Mouse (Mus musculus): ENCODE measurements around the gene Ebf3. TPM values are rescaled to one million over a fixed set of nuclear protein-coding genes. Genes with fewer than 3 reads are reported as not detected.

The Ebf3 gene
- polyA plus RNA-seq, 1 experiment from 2014 or later = 22.4 TPM

DNA sequence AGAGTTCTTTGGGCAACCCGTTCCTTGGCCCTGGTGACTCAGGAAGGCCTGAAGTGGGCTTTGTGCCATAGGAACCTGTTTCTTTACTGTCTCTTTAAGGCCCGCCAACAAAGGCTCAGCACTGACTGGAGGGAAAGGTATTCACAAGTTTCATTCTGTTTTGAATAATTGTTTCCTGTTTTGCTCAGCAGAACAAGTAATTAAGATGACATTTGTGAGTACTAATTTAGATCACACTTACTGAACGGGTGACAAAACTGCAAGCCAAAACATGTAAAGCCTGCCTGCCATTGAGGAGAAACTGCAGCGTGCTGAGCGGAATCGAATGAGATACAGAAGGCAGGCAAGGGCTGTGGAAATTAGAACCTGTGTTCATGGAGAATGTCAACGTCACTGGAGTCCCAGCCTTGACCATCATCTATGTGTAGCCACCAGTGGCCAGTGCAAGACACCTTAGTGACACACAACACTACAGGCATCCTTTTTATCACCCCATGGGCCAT lies 121.4 kb downstream of the Ebf3 start:
- Histone ChIP-seq H3K4me2 (no peak overlapping the region), H3K9me3 (replicated peaks) (no peaks in the 10 kb centered on the region), H3K9ac (replicated peaks) (no peak overlapping the region), H3K27me3 (replicated peaks) (no peaks in the 10 kb centered on the region), H3K4me1 (peaks cover 15% of the 10 kb centered on the region), H3K36me3 (0 out of 2 replicates have a peak, but pooled peaks cover 8% of the 10 kb centered on the region), H3K4me3 (replicated peaks) (no peak overlapping the region), H3K27ac (replicated peaks) (peak overlapping the region; percentile 56)
- 73% methylated on average over 7 of the region's 7 CpGs for WGBS
- no peak for ATAC-seq (ENCODE audit: low FRiP score)

GRCm38 (mm10) chr7:137191889-137192288 lies 122.4 kb downstream of the Ebf3 start:
- peak overlapping the region; percentile 60; the same call in 1 of the 2 replicates for H3K27ac ChIP-seq (replicated peaks)

DNA sequence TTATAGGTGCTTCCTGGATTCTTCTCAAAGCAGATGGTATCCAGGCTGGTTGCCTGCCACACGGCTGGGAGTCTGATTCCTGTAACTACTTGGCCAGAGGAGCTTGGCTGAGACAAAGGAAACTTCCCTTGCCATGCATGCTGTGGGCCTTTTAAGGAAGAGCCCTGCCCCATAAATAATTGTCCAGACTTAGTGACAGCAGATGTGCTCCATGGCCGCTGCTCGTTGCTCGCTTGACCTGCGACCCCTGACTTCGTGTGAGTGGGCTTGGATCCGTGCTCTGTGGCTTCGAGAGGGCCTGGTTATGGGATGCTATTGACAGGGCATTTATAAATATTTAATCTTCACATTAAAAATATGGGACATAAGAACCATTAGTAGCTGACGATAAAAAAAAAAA lies 142.0 kb downstream of the Ebf3 start:
- H3K4me3 ChIP-seq (replicated peaks) = no peak overlapping the region
- no peaks in the 10 kb centered on the region for H3K9me3 ChIP-seq (replicated peaks)
- no peaks in the 10 kb centered on the region for H3K36me3 ChIP-seq
- no peak overlapping the region for H3K27ac ChIP-seq (replicated peaks)
- no peak overlapping the region for H3K9ac ChIP-seq (replicated peaks)
- H3K27me3 ChIP-seq (replicated peaks) = no peaks in the 10 kb centered on the region
- WGBS = 27% methylated on average over 9 of the region's 9 CpGs
- no peaks in the 10 kb centered on the region for H3K4me1 ChIP-seq
- no peak for ATAC-seq (ENCODE audit: low FRiP score)
- no peak overlapping the region for H3K4me2 ChIP-seq

More at GRCm38 (mm10) chr7:137191889-137192288, 122.4 kb downstream of the Ebf3 start:
- H3K4me2 ChIP-seq = no peak overlapping the region
- no peaks in the 10 kb centered on the region for H3K27me3 ChIP-seq (replicated peaks)
- H3K36me3 ChIP-seq = 0 out of 2 replicates have a peak, but pooled peaks cover 4% of the 10 kb centered on the region
- no peak overlapping the region for H3K9ac ChIP-seq (replicated peaks)
- 26% methylated on average over 12 of the region's 12 CpGs for WGBS
- no peaks in the 10 kb centered on the region for H3K9me3 ChIP-seq (replicated peaks)
- ATAC-seq (ENCODE audit: low FRiP score) = no peak
- peaks cover 15% of the 10 kb centered on the region for H3K4me1 ChIP-seq
- H3K4me3 ChIP-seq (replicated peaks) = no peak overlapping the region

- no peaks in the 10 kb centered on the region for H3K36me3 ChIP-seq
- H3K27ac ChIP-seq (replicated peaks) = no peak overlapping the region
- H3K9ac ChIP-seq (replicated peaks) = no peak overlapping the region
- H3K27me3 ChIP-seq (replicated peaks) = no peaks in the 10 kb centered on the region
- H3K4me3 ChIP-seq (replicated peaks) = no peak overlapping the region
- ATAC-seq (ENCODE audit: low FRiP score) = no peak
- no peak overlapping the region for H3K4me2 ChIP-seq
- H3K9me3 ChIP-seq (replicated peaks) = no peaks in the 10 kb centered on the region
- no peaks in the 10 kb centered on the region for H3K4me1 ChIP-seq
Measured at GRCm38 (mm10) chr7:137159086-137159485, 155.2 kb downstream of the Ebf3 start.

GRCm38 (mm10) chr7:137154623-137155022 lies 159.6 kb downstream of the Ebf3 start:
- Histone ChIP-seq H3K4me2 (no peak overlapping the region), H3K4me1 (peaks cover 2% of the 10 kb centered on the region; the same call in 1 of the 2 replicates), H3K9me3 (replicated peaks) (no peaks in the 10 kb centered on the region), H3K9ac (replicated peaks) (no peak overlapping the region), H3K27ac (replicated peaks) (no peak overlapping the region), H3K36me3 (no peaks in the 10 kb centered on the region), H3K4me3 (replicated peaks) (no peak overlapping the region), H3K27me3 (replicated peaks) (no peaks in the 10 kb centered on the region)
- WGBS = 72% methylated on average over 2 of the region's 2 CpGs
- ATAC-seq (ENCODE audit: low FRiP score) = no peak

GRCm38 (mm10) chr7:137151854-137152253 lies 162.4 kb downstream of the Ebf3 start:
- Histone ChIP-seq H3K4me2 (no peak overlapping the region), H3K9ac (replicated peaks) (no peak overlapping the region), H3K4me3 (replicated peaks) (no peak overlapping the region), H3K36me3 (no peaks in the 10 kb centered on the region), H3K27ac (replicated peaks) (no peak overlapping the region), H3K27me3 (replicated peaks) (no peaks in the 10 kb centered on the region), H3K4me1 (peaks cover 29% of the 10 kb centered on the region), H3K9me3 (replicated peaks) (no peaks in the 10 kb centered on the region)
- WGBS = 89% methylated on average over 2 of the region's 2 CpGs
- ATAC-seq (ENCODE audit: low FRiP score) = no peak

DNA sequence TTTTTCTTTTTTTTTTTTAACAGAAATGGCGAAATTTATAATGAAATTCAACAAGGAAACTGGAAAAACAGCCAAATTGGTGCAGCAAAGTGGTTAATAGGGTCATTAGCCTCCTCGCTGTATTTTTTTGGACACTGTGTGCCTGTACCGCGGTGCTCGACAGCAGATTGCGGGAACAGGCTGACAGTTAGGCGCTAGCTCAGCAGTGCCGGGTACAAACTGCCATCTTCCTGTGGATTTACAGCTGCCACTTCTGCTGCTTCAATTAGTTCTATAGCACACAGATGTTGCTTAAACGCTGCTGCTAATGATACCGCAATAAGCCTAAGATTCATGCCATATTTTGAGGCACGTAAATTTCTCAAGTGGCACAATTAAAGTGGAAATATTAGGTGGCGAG lies 167.1 kb downstream of the Ebf3 start:
- peaks cover 34% of the 10 kb centered on the region for H3K4me1 ChIP-seq
- no peaks in the 10 kb centered on the region for H3K27me3 ChIP-seq (replicated peaks)
- H3K9me3 ChIP-seq (replicated peaks) = no peaks in the 10 kb centered on the region
- WGBS = 27% methylated on average over 12 of the region's 12 CpGs
- no peak overlapping the region for H3K4me3 ChIP-seq (replicated peaks)
- no peak overlapping the region for H3K9ac ChIP-seq (replicated peaks)
- ATAC-seq (ENCODE audit: low FRiP score) = peak; percentile 69; the same call in 1 of the 2 replicates
- no peaks in the 10 kb centered on the region for H3K36me3 ChIP-seq
- peak overlapping the region; percentile 49; the same call in 1 of the 2 replicates for H3K27ac ChIP-seq (replicated peaks)
- H3K4me2 ChIP-seq = no peak overlapping the region

Other genes starting within 250 kb of the Ebf3 start
- gene 9430038I01Rik, start 96.3 kb upstream of the Ebf3 start, polyA plus RNA-seq (2015; fragmentation: Nextera tagmentation; extraction: Ambion mirVana) = 15.5 and 17.0 TPM in 2 replicates
- 280 and 281 TPM in 2 replicates for gene Glrx3, start 123.2 kb upstream of the Ebf3 start, polyA plus RNA-seq (2015; fragmentation: Nextera tagmentation; extraction: Ambion mirVana)